Mouse (Mus musculus) ES-E14 (cell line): ENCODE measurements at regions not wholly inside any gene's neighbourhood (a gene's known extent, or its start where the extent isn't known, plus 50 kb on each side); places are given as distances from the start of the nearest gene placed in this dataset.
"Not testable (repeated sequence)": the region's sequence is repeated elsewhere in the genome, so short reads cannot be mapped to it uniquely, and the experiment has no call there.

Source experiments
- CHD2 ChIP-seq: IDR thresholded peaks from 2 replicates; pipeline ENCODE4 v1.6.1; 2014; ENCODE audit warnings: mild to moderate bottlenecking, low read depth, low read length, inconsistent platforms
- HCFC1 ChIP-seq: IDR thresholded peaks from 2 replicates; pipeline ENCODE4 v1.6.1; 2012; ENCODE audit warnings: low read length, inconsistent platforms, borderline replicate concordance; ENCODE audit not compliant: insufficient read depth
- ZC3H11A ChIP-seq: IDR thresholded peaks from 2 replicates; pipeline ENCODE4 v1.6.1; 2012; ENCODE audit warnings: low read depth, mild to moderate bottlenecking, inconsistent platforms, low read length, borderline replicate concordance
- ZNF384 ChIP-seq: IDR thresholded peaks from 2 replicates; pipeline ENCODE4 v1.6.1; 2012; ENCODE audit warnings: low read depth, low read length, inconsistent platforms

- TF ChIP-seq ZC3H11A, HCFC1, ZNF384, CHD2: not testable (repeated sequence)
These were observed 188.2 kb upstream of the Asap2 start for GRCm38 (mm10) chr12:20802027-20802426.
